Mouse (Mus musculus) neural tube, embryonic 13.5 days (tissue): Measurements from ENCODE around the gene 2610301B20Rik. TPM values are rescaled to one million over a fixed set of nuclear protein-coding genes. Genes with fewer than 3 reads are reported as not detected.

Source experiments
- ATAC-seq: fragments of 200-750 bp; cut with Nextera tagmentation; 2 replicates; pipeline ENCODE4 v1.8.0; 2017; ENCODE audit warnings: low read depth, mild to moderate bottlenecking, moderate TSS enrichment, moderate library complexity
- H3K27ac ChIP-seq: fragments of 300-500 bp; sonication (generic); replicated peaks from 2 replicates; pipeline ENCODE4 v1.5.1; 2015; ENCODE audit warnings: moderate library complexity, mild to moderate bottlenecking, inconsistent platforms
- H3K27me3 ChIP-seq: fragments of 300-500 bp; sonication (generic); 2 replicates; pipeline ENCODE4 v1.6.1; 2015; ENCODE audit warnings: mild to moderate bottlenecking, inconsistent platforms
- H3K36me3 ChIP-seq: fragments of 300-500 bp; sonication (generic); 2 replicates; pipeline ENCODE4 v1.6.1; 2015; ENCODE audit warnings: mild to moderate bottlenecking, inconsistent platforms
- H3K4me1 ChIP-seq: fragments of 300-500 bp; sonication (generic); replicated peaks from 2 replicates; pipeline ENCODE4 v1.6.1; 2015; ENCODE audit warnings: inconsistent platforms
- H3K4me2 ChIP-seq: fragments of 300-500 bp; sonication (generic); 2 replicates; pipeline ENCODE4 v1.6.1; 2015; ENCODE audit warnings: inconsistent platforms, mild to moderate bottlenecking, moderate library complexity
- H3K4me3 ChIP-seq: fragments of 300-500 bp; sonication (generic); 2 replicates; pipeline ENCODE4 v1.5.1; 2015; ENCODE audit warnings: mild to moderate bottlenecking, inconsistent platforms
- H3K9ac ChIP-seq: fragments of 300-500 bp; sonication (generic); 2 replicates; pipeline ENCODE4 v1.6.1; 2015; ENCODE audit warnings: moderate library complexity, mild to moderate bottlenecking, inconsistent platforms
- H3K9me3 ChIP-seq: fragments of 300-500 bp; sonication (generic); 2 replicates; pipeline ENCODE4 v1.6.1; 2016; ENCODE audit warnings: inconsistent platforms
- WGBS: fragments of 180-500 bp; shearing (Covaris S2); methylation state at CpG from one replicate; pipeline ENCODE4 v1.1.7; 2015; 5-methylcytosine and 5-hydroxymethylcytosine counted together
- microRNA-seq: library from miRNA; unstranded; fragments of <30 nt; microRNA quantifications from one replicate; pipeline ENCODE4, GENCODE M21; 2016
- polyA plus RNA-seq: library from polyadenylated mRNA; unstranded; fragments of >200 nt; fragmentation: Nextera tagmentation; extraction: Ambion mirVana; gene quantifications from 2 replicates; pipeline ENCODE4 v1.2.1, GENCODE M21; 2015

2610301B20Rik gene
- polyA plus RNA-seq, 1 experiment from 2014 or later, result 40.6 TPM

DNA sequence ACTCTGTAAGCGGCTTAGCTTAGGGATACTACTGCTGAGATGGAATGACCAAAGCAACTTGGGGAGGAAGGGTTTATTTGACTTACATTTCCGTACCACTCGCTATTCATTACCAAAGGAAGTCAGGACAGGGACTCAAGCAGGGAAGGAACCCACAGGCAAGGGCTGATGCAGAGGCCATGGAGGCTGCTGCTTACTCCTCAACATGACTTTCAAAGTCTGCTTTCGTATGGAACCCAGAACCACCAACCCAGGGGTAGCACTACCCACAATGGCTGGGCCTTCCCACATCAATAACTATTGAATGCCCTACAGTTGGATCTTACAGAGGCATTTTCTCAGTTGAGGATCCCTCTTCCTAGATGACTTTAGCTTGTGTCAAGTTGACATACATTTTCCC, 52.1 kb downstream of the 2610301B20Rik start:
- Histone ChIP-seq H3K9me3 (no peaks in the 10 kb centered on the region), H3K27me3 (no peaks in the 10 kb centered on the region), H3K4me3 (no peak overlapping the region), H3K4me2 (no peak overlapping the region), H3K27ac (no peak overlapping the region), H3K4me1 (peaks cover 5% of the 10 kb centered on the region; the same call in 1 of the 2 replicates), H3K36me3 (no peaks in the 10 kb centered on the region), H3K9ac (no peak overlapping the region)
- 81% methylated on average over 4 of the region's 4 CpGs for WGBS
- ATAC-seq, result no peak

- 93% methylated on average over 6 of the region's 6 CpGs for WGBS
Observed at GRCm38 (mm10) chr4:10928158-10928557, 53.9 kb downstream of the 2610301B20Rik start.

DNA sequence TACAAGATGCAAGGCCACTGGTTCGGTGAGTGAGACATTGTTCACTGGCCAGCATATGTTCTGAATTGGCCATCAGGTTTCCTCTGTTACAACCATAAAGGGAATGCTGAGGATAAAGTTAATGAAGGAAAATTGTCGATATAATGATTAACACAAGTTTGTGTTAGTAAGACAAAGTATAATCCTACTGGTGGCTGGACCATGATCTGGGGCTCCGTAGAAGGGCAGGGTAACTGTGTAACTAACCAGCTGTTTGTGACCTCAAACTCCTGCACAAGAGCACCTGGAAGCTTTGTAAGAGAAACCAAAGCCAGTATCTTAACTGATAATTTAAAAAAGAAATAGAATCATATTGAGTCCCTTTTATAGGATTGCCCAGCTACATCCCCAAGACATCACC, 55.4 kb downstream of the 2610301B20Rik start:
- no peak overlapping the region for H3K27ac ChIP-seq
- H3K9me3 ChIP-seq, result no peaks in the 10 kb centered on the region
- no peak for ATAC-seq
- no peaks in the 10 kb centered on the region for H3K36me3 ChIP-seq
- no peaks in the 10 kb centered on the region for H3K4me1 ChIP-seq
- H3K4me3 ChIP-seq, result no peak overlapping the region
- 89% methylated on average over 3 of the region's 3 CpGs for WGBS
- no peak overlapping the region for H3K9ac ChIP-seq
- no peaks in the 10 kb centered on the region for H3K27me3 ChIP-seq
- no peak overlapping the region for H3K4me2 ChIP-seq

More at GRCm38 (mm10) chr4:10928158-10928557, 53.9 kb downstream of the 2610301B20Rik start:
- no peak for ATAC-seq
- Histone ChIP-seq H3K4me3 (no peak overlapping the region), H3K27ac (no peak overlapping the region), H3K27me3 (no peaks in the 10 kb centered on the region), H3K9me3 (no peaks in the 10 kb centered on the region), H3K9ac (no peak overlapping the region), H3K4me2 (no peak overlapping the region), H3K4me1 (peaks cover 3% of the 10 kb centered on the region; the same call in 1 of the 2 replicates), H3K36me3 (no peaks in the 10 kb centered on the region)

DNA sequence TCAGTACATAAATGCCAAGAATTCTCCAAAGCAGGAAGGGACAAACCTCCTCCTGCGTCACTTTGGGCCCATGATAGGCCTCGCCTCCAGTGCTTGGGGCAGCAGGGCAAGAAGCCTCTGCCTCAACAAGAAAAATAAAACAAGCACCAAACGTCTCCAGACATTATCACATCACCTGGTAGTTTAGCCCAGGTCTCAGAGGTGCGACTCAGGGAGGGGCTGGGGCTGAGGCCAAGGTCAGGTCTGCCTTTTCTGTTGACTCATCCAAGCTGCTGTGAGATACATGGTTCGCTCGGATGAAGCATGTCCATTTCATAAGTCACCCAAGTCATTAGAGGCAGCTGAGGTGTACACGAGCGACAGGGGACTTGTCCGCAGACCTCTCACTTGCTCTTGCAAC, 56.7 kb downstream of the 2610301B20Rik start:
- no peak for ATAC-seq
- H3K9ac ChIP-seq, result no peak overlapping the region
- no peaks in the 10 kb centered on the region for H3K4me1 ChIP-seq
- no peak overlapping the region for H3K4me2 ChIP-seq
- no peak overlapping the region for H3K4me3 ChIP-seq
- no peaks in the 10 kb centered on the region for H3K36me3 ChIP-seq
- no peak overlapping the region for H3K27ac ChIP-seq
- no peaks in the 10 kb centered on the region for H3K27me3 ChIP-seq
- H3K9me3 ChIP-seq, result no peaks in the 10 kb centered on the region
- 88% methylated on average over 9 of the region's 9 CpGs for WGBS

- Histone ChIP-seq H3K9me3 (no peaks in the 10 kb centered on the region), H3K9ac (no peak overlapping the region), H3K36me3 (no peaks in the 10 kb centered on the region), H3K4me1 (no peaks in the 10 kb centered on the region), H3K27ac (no peak overlapping the region), H3K4me3 (no peak overlapping the region), H3K27me3 (no peaks in the 10 kb centered on the region), H3K4me2 (no peak overlapping the region)
- WGBS, result 21% methylated on average over 4 of the region's 4 CpGs
- no peak for ATAC-seq
Observed at GRCm38 (mm10) chr4:10932091-10932745, 57.9 kb downstream of the 2610301B20Rik start.

DNA sequence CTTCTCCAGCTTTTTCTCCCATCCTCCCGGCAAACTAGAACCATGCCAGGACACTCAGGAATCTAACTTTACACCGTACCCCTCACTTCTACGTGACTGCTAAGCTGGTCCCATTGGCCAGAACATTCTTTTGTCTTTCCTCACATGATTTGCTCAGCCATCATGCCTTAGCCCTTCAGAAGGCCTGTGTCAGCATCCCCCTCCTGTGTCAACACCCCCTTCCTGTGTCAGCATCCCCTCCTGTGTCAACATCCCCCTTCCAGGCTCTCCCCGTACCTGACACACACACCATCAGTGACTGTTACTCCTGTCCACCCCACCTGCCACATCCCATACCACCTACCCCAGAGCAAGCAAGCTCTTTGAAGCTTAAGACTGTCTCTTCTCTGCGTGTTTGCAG, 58.5 kb downstream of the 2610301B20Rik start:
- Histone ChIP-seq H3K4me2 (no peak overlapping the region), H3K27ac (no peak overlapping the region), H3K4me1 (no peaks in the 10 kb centered on the region), H3K4me3 (no peak overlapping the region), H3K36me3 (no peaks in the 10 kb centered on the region), H3K27me3 (no peaks in the 10 kb centered on the region), H3K9ac (no peak overlapping the region), H3K9me3 (no peaks in the 10 kb centered on the region)
- ATAC-seq, result no peak
- WGBS, result 61% methylated on average over 5 of the region's 5 CpGs

GRCm38 (mm10) chr4:10936766-10937165, 62.5 kb downstream of the 2610301B20Rik start:
- Histone ChIP-seq H3K9ac (no peak overlapping the region), H3K4me2 (no peak overlapping the region), H3K9me3 (no peaks in the 10 kb centered on the region), H3K27me3 (no peaks in the 10 kb centered on the region), H3K36me3 (no peaks in the 10 kb centered on the region), H3K4me1 (no peaks in the 10 kb centered on the region), H3K27ac (no peak overlapping the region), H3K4me3 (no peak overlapping the region)
- 85% methylated on average over 4 of the region's 4 CpGs for WGBS
- ATAC-seq, result no peak

Small RNA genes lying within 50 kb of the gene (microRNA-seq; reads per million reads assigned to microRNA genes)
- gene Mir3471-1 (not detected), gene n-TSaga9 (0.89 reads per million)
